Comparison of ENCODE assay signal across 35 mouse cellular contexts in the genomic region with DNA sequence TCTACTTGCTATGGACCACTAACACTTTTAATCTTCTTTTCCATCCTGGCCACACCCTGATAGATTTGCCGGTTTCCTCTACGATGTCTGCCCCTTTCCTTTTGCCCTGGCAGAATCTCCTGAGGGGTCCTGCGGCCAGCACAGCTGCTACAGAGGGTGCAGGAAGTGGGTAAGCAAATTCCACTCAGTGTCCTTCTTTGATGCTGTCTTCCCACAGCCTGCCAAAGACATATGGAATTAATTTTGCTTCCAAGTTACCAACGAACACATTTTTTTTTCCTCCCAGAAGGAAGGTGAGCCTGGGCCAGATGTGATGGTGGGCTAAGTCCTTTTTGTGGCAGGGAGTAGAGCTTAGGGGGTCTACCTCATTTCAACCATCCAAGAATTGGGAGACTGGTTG. TPM values are rescaled to one million over a fixed set of nuclear protein-coding genes. Genes with fewer than 3 reads are reported as not detected.
DNase-seq lines count a peak whose midpoint lies in the region; ATAC-seq lines count a peak whose summit lies in the region.
"Had no signal": no experiment of that assay in that cellular context is flagged by ENCODE, and none has a peak within 500 bp of the region (broad histone marks: within the 10 kb centered on the region; RNA-seq: fewer than 3 reads in every experiment).

No protein-coding gene starts in this region.

- H3K27ac ChIP-seq in embryonic facial prominence, embryonic 14.5 days (replicated peaks; ENCODE audit: low read depth, low read length): no peak overlapping the region
- H3K27ac ChIP-seq in limb, embryonic 13.5 days: no peak overlapping the region
- H3K27ac ChIP-seq: forebrain, embryonic 15.5 days; heart, embryonic 13.5 days; hindbrain, embryonic 10.5 days; liver, embryonic 15.5 days; midbrain, embryonic 10.5 days; midbrain, embryonic 15.5 days; stomach, postnatal 0 days had no signal

- no peaks in the 10 kb centered on the region for H3K27me3 ChIP-seq in embryonic facial prominence, embryonic 14.5 days (replicated peaks; ENCODE audit: control insufficient read depth, insufficient read depth, low read length)
- H3K27me3 ChIP-seq in limb, embryonic 13.5 days: no peaks in the 10 kb centered on the region
- H3K27me3 ChIP-seq: forebrain, embryonic 15.5 days; midbrain, embryonic 15.5 days had no signal

- 0 out of 2 replicates have a peak, but pooled peaks cover 5% of the 10 kb centered on the region for H3K9me3 ChIP-seq in embryonic facial prominence, embryonic 14.5 days (ENCODE audit: control insufficient read depth, low read length)
- no peaks in the 10 kb centered on the region for H3K9me3 ChIP-seq in limb, embryonic 13.5 days
- H3K9me3 ChIP-seq: forebrain, embryonic 15.5 days; hindbrain, embryonic 10.5 days; liver, embryonic 15.5 days; midbrain, embryonic 10.5 days; midbrain, embryonic 15.5 days had no signal

- H3K4me3 ChIP-seq in embryonic facial prominence, embryonic 14.5 days (ENCODE audit: low read depth, low read length): no peak overlapping the region
- H3K4me3 ChIP-seq in limb, embryonic 13.5 days: no peak overlapping the region
- H3K4me3 ChIP-seq: forebrain, embryonic 15.5 days; heart, embryonic 13.5 days; hindbrain, embryonic 10.5 days; liver, embryonic 15.5 days; midbrain, embryonic 10.5 days; midbrain, embryonic 15.5 days had no signal

- DNase-seq in 3T3-L1 (ENCODE audit: low read depth, low spot score): peak; percentile 81
- DNase-seq in embryo, embryonic 11 days: peak; percentile 61
- peak; percentile 37 for DNase-seq in embryonic facial prominence, embryonic 14.5 days (ENCODE audit: low spot score)
- DNase-seq in urinary bladder, adult 18-20 months (ENCODE audit: low spot score in 2 of 2): no peak
- no peak for DNase-seq in gastrocnemius, adult 18-20 months (ENCODE audit: low spot score)
- no peak for DNase-seq in kidney, postnatal 25 days
- DNase-seq in heart, postnatal 25 days (ENCODE audit: low spot score): no peak
- DNase-seq: adrenal gland, postnatal 36 days; cerebellum, adult 18-20 months; cerebellum, postnatal 10 days; heart, postnatal 10 days; kidney, adult 2 months; kidney, postnatal 14 days; lung, embryonic 14.5 days; lung, postnatal 14 days; right cerebral cortex, adult 18-20 months; right cerebral cortex, postnatal 4 days; thymus, adult 2 months; thymus, postnatal 4 days had no signal

- H3K36me3 ChIP-seq in embryonic facial prominence, embryonic 14.5 days (ENCODE audit: control insufficient read depth, insufficient read depth, low read length): no peaks in the 10 kb centered on the region
- H3K36me3 ChIP-seq in limb, embryonic 13.5 days: no peaks in the 10 kb centered on the region
- H3K36me3 ChIP-seq: forebrain, embryonic 15.5 days; heart, embryonic 13.5 days; hindbrain, embryonic 10.5 days; liver, embryonic 15.5 days; midbrain, embryonic 10.5 days; midbrain, embryonic 15.5 days had no signal

- H3K9ac ChIP-seq in embryonic facial prominence, embryonic 14.5 days (ENCODE audit: low read depth, low read length): no peak overlapping the region
- H3K9ac ChIP-seq in limb, embryonic 13.5 days: no peak overlapping the region
- H3K9ac ChIP-seq: forebrain, embryonic 15.5 days; heart, embryonic 13.5 days; liver, embryonic 15.5 days; lung, embryonic 14.5 days; midbrain, embryonic 15.5 days had no signal

- ATAC-seq in embryonic facial prominence, embryonic 14.5 days (ENCODE audit: low read depth): no peak
- no peak for ATAC-seq in limb, embryonic 13.5 days (ENCODE audit: low FRiP score, low read depth)
- ATAC-seq: CD4-positive, CD25-positive, alpha-beta regulatory T cell, adult 4 months; forebrain, embryonic 15.5 days; hindbrain, embryonic 16.5 days; midbrain, embryonic 15.5 days had no signal

- WGBS in embryonic facial prominence, embryonic 14.5 days: 20% methylated on average over 4 of the region's 4 CpGs
- WGBS in limb, embryonic 13.5 days: 7% methylated on average over 4 of the region's 4 CpGs

- H3K4me1 ChIP-seq in embryonic facial prominence, embryonic 14.5 days (ENCODE audit: control insufficient read depth, insufficient read depth, low read length): no peaks in the 10 kb centered on the region
- peaks cover 15% of the 10 kb centered on the region for H3K4me1 ChIP-seq in limb, embryonic 13.5 days
- H3K4me1 ChIP-seq: forebrain, embryonic 15.5 days; heart, embryonic 13.5 days; hindbrain, embryonic 10.5 days; liver, embryonic 15.5 days; midbrain, embryonic 10.5 days; midbrain, embryonic 15.5 days had no signal

- intact Hi-C loops in heart, postnatal 25 days (cut with DNase I): no loop called here

- H3K4me2 ChIP-seq in embryonic facial prominence, embryonic 14.5 days (ENCODE audit: low read depth, low read length): no peak overlapping the region
- peak overlapping the region; percentile 36 for H3K4me2 ChIP-seq in limb, embryonic 13.5 days (replicated peaks)
- H3K4me2 ChIP-seq: forebrain, embryonic 15.5 days; heart, embryonic 13.5 days; liver, embryonic 15.5 days; lung, embryonic 14.5 days; midbrain, embryonic 15.5 days had no signal

RNA-seq across cellular contexts. Expression of a gene that starts 27.2 kb away (rescaled TPM):
- polyA plus RNA-seq in embryonic facial prominence, embryonic 14.5 days (2014; fragmentation: Nextera tagmentation; extraction: Ambion mirVana): 5.5 and 5.7 TPM in 2 replicates
- 3.7 and 4.4 TPM in 2 replicates for polyA plus RNA-seq in limb, embryonic 13.5 days (2015; fragmentation: Nextera tagmentation; extraction: Ambion mirVana)
- not detected for total RNA-seq in gastrocnemius, adult 18-20 months (2021)
- total RNA-seq in heart, postnatal 25 days (2021): not detected
- total RNA-seq: common myeloid progenitor, adult 5-6 weeks; gastrocnemius, adult 8-10 months; heart, adult 8-10 months; heart, postnatal 10 days; liver, adult 2 months; neutrophil, adult 5-6 weeks had no signal
- polyA plus RNA-seq: CD4-positive, CD25-positive, alpha-beta regulatory T cell, adult 4 months; kidney, adult 2 months; liver, adult 2 months; spleen, adult 2 months had no signal

RNA-seq across cellular contexts. Expression of a gene that starts 45.8 kb away (rescaled TPM):
- 13.1 and 15.2 TPM in 2 replicates for polyA plus RNA-seq in embryonic facial prominence, embryonic 14.5 days (2014; fragmentation: Nextera tagmentation; extraction: Ambion mirVana)
- polyA plus RNA-seq in limb, embryonic 13.5 days (2015; fragmentation: Nextera tagmentation; extraction: Ambion mirVana): 5.3 and 6.0 TPM in 2 replicates
- total RNA-seq in gastrocnemius, adult 18-20 months (2021): not detected
- under 1 TPM; 0.14 to 0.99 TPM for total RNA-seq in heart, postnatal 25 days (2021)
- total RNA-seq: common myeloid progenitor, adult 5-6 weeks; liver, adult 2 months had no signal
- polyA plus RNA-seq: CD4-positive, CD25-positive, alpha-beta regulatory T cell, adult 4 months; liver, adult 2 months; lung, embryonic 14.5 days had no signal

Comparison
In these comparisons a context has a peak if more than half of its experiments do, and no peak if none do; other contexts are left out.
1. DNase-seq: peak in 3T3-L1 (single experiment), embryo, embryonic 11 days (single experiment) and embryonic facial prominence, embryonic 14.5 days (single experiment); none in urinary bladder, adult 18-20 months (0 of 2), gastrocnemius, adult 18-20 months (single experiment), kidney, postnatal 25 days (0 of 2) and heart, postnatal 25 days (single experiment).